Mouse (Mus musculus): ENCODE data around the gene Golm1.

DNA sequence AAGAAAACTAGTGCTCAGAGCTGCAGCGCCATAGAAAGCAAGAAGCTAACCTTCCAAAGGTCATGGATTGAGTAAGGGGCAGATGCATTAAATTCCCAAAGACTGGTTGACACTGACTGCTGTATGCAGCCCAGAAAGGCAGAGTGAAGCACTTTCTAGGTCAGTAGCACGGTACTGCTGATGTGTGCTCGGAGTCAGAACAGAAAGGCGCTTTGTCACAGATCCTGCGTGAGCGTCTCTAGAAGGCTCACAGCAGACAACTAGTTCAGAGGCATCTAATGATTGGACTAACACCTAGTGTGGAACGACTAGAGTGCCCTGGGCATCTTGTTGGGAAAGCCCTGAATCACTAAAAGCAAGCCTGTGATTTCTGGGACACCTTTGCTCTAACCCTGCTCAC, 37.8 kb downstream of the Golm1 start:
- TF ChIP-seq EP300 (IDR thresholded peaks at IDR 0.05) (no peak), CTCF (IDR thresholded peaks at IDR 0.05) (no peak)
